Mouse (Mus musculus): Measurements from ENCODE around the gene Efcab11.

DNA sequence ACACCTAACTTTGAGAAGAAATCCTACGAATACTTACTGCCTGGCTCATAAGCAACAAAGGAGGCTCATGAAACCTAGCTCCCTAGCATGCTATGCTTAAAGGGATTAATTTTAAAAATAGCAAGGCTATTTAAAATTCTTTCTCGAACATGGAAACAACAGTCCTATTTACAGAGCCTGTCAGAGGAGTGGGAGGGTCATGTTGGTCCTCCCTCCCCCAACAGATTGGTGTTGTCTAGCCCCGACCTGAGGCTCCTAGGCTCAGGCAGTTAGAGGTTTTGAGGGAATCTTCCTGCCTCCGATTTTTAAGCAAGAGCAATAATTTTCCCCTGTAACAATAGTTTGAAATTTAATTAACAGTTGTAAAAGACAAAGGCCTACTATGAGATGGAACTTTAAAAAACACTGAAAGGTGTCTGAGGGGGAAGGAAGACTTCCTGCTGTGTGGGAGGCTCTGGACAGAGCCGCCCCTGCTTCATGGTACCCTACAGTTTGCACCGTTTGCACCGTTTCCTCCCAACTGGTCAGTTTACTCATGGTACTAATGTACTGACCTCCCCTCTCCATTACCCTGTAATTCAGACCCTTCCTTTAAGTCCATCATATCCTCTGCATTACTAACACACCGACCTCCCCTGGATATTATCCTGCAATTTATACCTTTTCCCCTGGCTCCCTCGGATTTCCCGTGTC, 90.6 kb downstream of the Efcab11 start:
- no peak for TF ChIP-seq CTCF (IDR thresholded peaks at IDR 0.05; ENCODE audit: borderline replicate concordance, insufficient read depth, low read depth, low read length)
- TF ChIP-seq POLR2A (IDR thresholded peaks at IDR 0.05; ENCODE audit: borderline replicate concordance, insufficient read depth, low read length), result no peak
